Mouse (Mus musculus): Measurements from ENCODE around the gene Igf1r. TPM values are rescaled to one million over a fixed set of nuclear protein-coding genes. Genes with fewer than 3 reads are reported as not detected.

The Igf1r gene
- polyA plus RNA-seq, 1 experiment from 2014 or later: 28.5 TPM

GRCm38 (mm10) chr7:68036527-68036926 is 83.9 kb downstream of the Igf1r start:
- 93% methylated on average over 4 of the region's 4 CpGs for WGBS
- Histone ChIP-seq H3K27me3 (no peaks in the 10 kb centered on the region), H3K4me2 (replicated peaks) (no peak overlapping the region), H3K4me1 (no peaks in the 10 kb centered on the region), H3K9me3 (no peaks in the 10 kb centered on the region), H3K36me3 (no peaks in the 10 kb centered on the region), H3K27ac (replicated peaks) (no peak overlapping the region), H3K4me3 (no peak overlapping the region), H3K9ac (replicated peaks) (no peak overlapping the region)
- no peak for ATAC-seq (replicated peaks)

GRCm38 (mm10) chr7:68038846-68039245 is 86.2 kb downstream of the Igf1r start:
- H3K4me2 ChIP-seq (replicated peaks): no peak overlapping the region
- no peaks in the 10 kb centered on the region for H3K27me3 ChIP-seq
- WGBS: 69% methylated on average over 8 of the region's 8 CpGs
- ATAC-seq (replicated peaks): no peak
- no peak overlapping the region for H3K9ac ChIP-seq (replicated peaks)
- no peak overlapping the region for H3K4me3 ChIP-seq
- H3K9me3 ChIP-seq: no peaks in the 10 kb centered on the region
- H3K27ac ChIP-seq (replicated peaks): no peak overlapping the region
- no peaks in the 10 kb centered on the region for H3K4me1 ChIP-seq
- no peaks in the 10 kb centered on the region for H3K36me3 ChIP-seq

- Histone ChIP-seq H3K9ac (replicated peaks) (no peak overlapping the region), H3K27me3 (no peaks in the 10 kb centered on the region), H3K4me2 (replicated peaks) (no peak overlapping the region), H3K4me3 (no peak overlapping the region), H3K4me1 (0 out of 2 replicates have a peak, but pooled peaks cover 3% of the 10 kb centered on the region), H3K27ac (replicated peaks) (no peak overlapping the region), H3K36me3 (no peaks in the 10 kb centered on the region), H3K9me3 (no peaks in the 10 kb centered on the region)
- 76% methylated on average over 2 of the region's 2 CpGs for WGBS
- ATAC-seq (replicated peaks): no peak
These were observed 86.9 kb downstream of the Igf1r start for GRCm38 (mm10) chr7:68039550-68039949.

- Histone ChIP-seq H3K9ac (replicated peaks) (no peak overlapping the region), H3K27ac (replicated peaks) (no peak overlapping the region), H3K36me3 (no peaks in the 10 kb centered on the region), H3K4me2 (replicated peaks) (no peak overlapping the region), H3K9me3 (no peaks in the 10 kb centered on the region), H3K27me3 (no peaks in the 10 kb centered on the region), H3K4me1 (peaks cover 16% of the 10 kb centered on the region; the same call in 1 of the 2 replicates), H3K4me3 (no peak overlapping the region)
- WGBS: 81% methylated on average over 4 of the region's 4 CpGs
- ATAC-seq (replicated peaks): no peak
These were observed 92.0 kb downstream of the Igf1r start for GRCm38 (mm10) chr7:68044621-68045020.

- no peak overlapping the region for H3K9ac ChIP-seq (replicated peaks)
- H3K4me3 ChIP-seq: no peak overlapping the region
- H3K27ac ChIP-seq (replicated peaks): no peak overlapping the region
- H3K4me1 ChIP-seq: peaks cover 20% of the 10 kb centered on the region; the same call in 1 of the 2 replicates
- H3K9me3 ChIP-seq: no peaks in the 10 kb centered on the region
- H3K36me3 ChIP-seq: no peaks in the 10 kb centered on the region
- H3K27me3 ChIP-seq: no peaks in the 10 kb centered on the region
- no peak for ATAC-seq (replicated peaks)
- H3K4me2 ChIP-seq (replicated peaks): no peak overlapping the region
- 72% methylated on average over 4 of the region's 4 CpGs for WGBS
These were observed 94.5 kb downstream of the Igf1r start for GRCm38 (mm10) chr7:68047152-68047551.

- WGBS: 90% methylated on average over 4 of the region's 4 CpGs
- Histone ChIP-seq H3K27ac (replicated peaks) (no peak overlapping the region), H3K9me3 (no peaks in the 10 kb centered on the region), H3K36me3 (no peaks in the 10 kb centered on the region), H3K27me3 (no peaks in the 10 kb centered on the region), H3K4me3 (no peak overlapping the region), H3K9ac (replicated peaks) (no peak overlapping the region), H3K4me1 (peaks cover 28% of the 10 kb centered on the region), H3K4me2 (replicated peaks) (no peak overlapping the region)
- no peak for ATAC-seq (replicated peaks)
These were observed 95.9 kb downstream of the Igf1r start for GRCm38 (mm10) chr7:68048532-68048931.

GRCm38 (mm10) chr7:68049048-68049447 is 96.4 kb downstream of the Igf1r start:
- H3K27ac ChIP-seq (replicated peaks): no peak overlapping the region

GRCm38 (mm10) chr7:68053002-68053624 is 100.5 kb downstream of the Igf1r start:
- H3K27me3 ChIP-seq: no peaks in the 10 kb centered on the region
- no peaks in the 10 kb centered on the region for H3K36me3 ChIP-seq
- peaks cover 42% of the 10 kb centered on the region for H3K4me1 ChIP-seq
- 0 out of 2 replicates have a peak overlapping the region, but pooled peaks have one; percentile 5 for H3K27ac ChIP-seq (replicated peaks)
- ATAC-seq (replicated peaks): no peak
- H3K9ac ChIP-seq (replicated peaks): no peak overlapping the region
- WGBS: 79% methylated on average over 10 of the region's 10 CpGs
- no peaks in the 10 kb centered on the region for H3K9me3 ChIP-seq
- H3K4me2 ChIP-seq (replicated peaks): no peak overlapping the region
- no peak overlapping the region for H3K4me3 ChIP-seq

More at GRCm38 (mm10) chr7:68049048-68049447, 96.4 kb downstream of the Igf1r start:
- Histone ChIP-seq H3K4me3 (no peak overlapping the region), H3K4me1 (peaks cover 32% of the 10 kb centered on the region), H3K27me3 (no peaks in the 10 kb centered on the region), H3K36me3 (no peaks in the 10 kb centered on the region), H3K4me2 (replicated peaks) (no peak overlapping the region), H3K9me3 (no peaks in the 10 kb centered on the region), H3K9ac (replicated peaks) (no peak overlapping the region)
- WGBS: 78% methylated on average over 7 of the region's 7 CpGs
- ATAC-seq (replicated peaks): no peak

GRCm38 (mm10) chr7:68054498-68054897 is 101.9 kb downstream of the Igf1r start:
- WGBS: 58% methylated on average over 2 of the region's 2 CpGs
- ATAC-seq (replicated peaks): no peak
- Histone ChIP-seq H3K27ac (replicated peaks) (peak overlapping the region; percentile 34; the same call in 1 of the 2 replicates), H3K4me2 (replicated peaks) (no peak overlapping the region), H3K4me1 (peaks cover 31% of the 10 kb centered on the region), H3K9ac (replicated peaks) (no peak overlapping the region), H3K36me3 (no peaks in the 10 kb centered on the region), H3K4me3 (no peak overlapping the region), H3K9me3 (no peaks in the 10 kb centered on the region), H3K27me3 (no peaks in the 10 kb centered on the region)

GRCm38 (mm10) chr7:68054956-68055355 is 102.3 kb downstream of the Igf1r start:
- Histone ChIP-seq H3K4me2 (replicated peaks) (no peak overlapping the region), H3K9ac (replicated peaks) (no peak overlapping the region), H3K27ac (replicated peaks) (0 out of 2 replicates have a peak overlapping the region, but pooled peaks have one; percentile 3), H3K27me3 (no peaks in the 10 kb centered on the region), H3K4me3 (no peak overlapping the region), H3K4me1 (peaks cover 28% of the 10 kb centered on the region), H3K9me3 (no peaks in the 10 kb centered on the region), H3K36me3 (no peaks in the 10 kb centered on the region)
- 73% methylated on average over 6 of the region's 6 CpGs for WGBS
- ATAC-seq (replicated peaks): no peak

- Histone ChIP-seq H3K9me3 (no peaks in the 10 kb centered on the region), H3K9ac (replicated peaks) (no peak overlapping the region), H3K4me2 (replicated peaks) (no peak overlapping the region), H3K4me3 (no peak overlapping the region), H3K36me3 (no peaks in the 10 kb centered on the region), H3K27ac (replicated peaks) (no peak overlapping the region), H3K4me1 (peaks cover 35% of the 10 kb centered on the region), H3K27me3 (no peaks in the 10 kb centered on the region)
- 88% methylated on average over 3 of the region's 3 CpGs for WGBS
- no peak for ATAC-seq (replicated peaks)
These were observed 104.4 kb downstream of the Igf1r start for GRCm38 (mm10) chr7:68057010-68057409.

- H3K4me2 ChIP-seq (replicated peaks): no peak overlapping the region
- no peaks in the 10 kb centered on the region for H3K36me3 ChIP-seq
- H3K9me3 ChIP-seq: no peaks in the 10 kb centered on the region
- H3K27ac ChIP-seq (replicated peaks): no peak overlapping the region
- WGBS: 91% methylated on average over 6 of the region's 6 CpGs
- no peak overlapping the region for H3K9ac ChIP-seq (replicated peaks)
- no peaks in the 10 kb centered on the region for H3K27me3 ChIP-seq
- H3K4me3 ChIP-seq: no peak overlapping the region
- no peak for ATAC-seq (replicated peaks)
- peaks cover 39% of the 10 kb centered on the region for H3K4me1 ChIP-seq
These were observed 107.1 kb downstream of the Igf1r start for GRCm38 (mm10) chr7:68059690-68060089.

GRCm38 (mm10) chr7:68061434-68061833 is 108.8 kb downstream of the Igf1r start:
- H3K4me1 ChIP-seq: peaks cover 38% of the 10 kb centered on the region
- WGBS: 65% methylated on average over 9 of the region's 9 CpGs

More at GRCm38 (mm10) chr7:68061434-68061833, 108.8 kb downstream of the Igf1r start:
- Histone ChIP-seq H3K9ac (replicated peaks) (no peak overlapping the region), H3K4me3 (no peak overlapping the region), H3K36me3 (no peaks in the 10 kb centered on the region), H3K27ac (replicated peaks) (no peak overlapping the region), H3K4me2 (replicated peaks) (no peak overlapping the region), H3K9me3 (no peaks in the 10 kb centered on the region), H3K27me3 (no peaks in the 10 kb centered on the region)
- ATAC-seq (replicated peaks): no peak

All from forebrain, embryonic 15.5 days (tissue).